Mouse (Mus musculus): ENCODE measurements at regions not wholly inside any gene's neighbourhood (a gene's known extent, or its start where the extent isn't known, plus 50 kb on each side); places are given as distances from the start of the nearest gene placed in this dataset.

GRCm38 (mm10) chr9:47399598-47399997 lies 130.4 kb upstream of the Cadm1 start:
- no peak for TF ChIP-seq CTCF (IDR thresholded peaks at IDR 0.05; ENCODE audit: low read depth)
- no peak for TF ChIP-seq EP300 (IDR thresholded peaks at IDR 0.05; ENCODE audit: low read depth)
